Mouse (Mus musculus) adrenal gland, postnatal 10 days (tissue): ENCODE data around the gene Olfr104-ps. TPM values are rescaled to one million over a fixed set of nuclear protein-coding genes. Genes with fewer than 3 reads are reported as not detected.

Source experiments
- DNase-seq: peaks from one replicate; pipeline ENCODE4 v3.0.0; 2021; ENCODE audit warnings: mixed read lengths
- long read RNA-seq, 2 experiments: library from polyadenylated mRNA; stranded (forward); transcript quantifications; one replicate each; pipeline ENCODE4 v2.0.0; 2021
- total RNA-seq, 2 experiments: library from RNA; stranded (reverse); gene quantifications; 2 replicates each; pipeline ENCODE4 v1.2.3; 2021

Gene Olfr104-ps
- not detected for total RNA-seq
- long read RNA-seq, experiment 1: 0 reads
- long read RNA-seq, experiment 2: 0 reads

DNA sequence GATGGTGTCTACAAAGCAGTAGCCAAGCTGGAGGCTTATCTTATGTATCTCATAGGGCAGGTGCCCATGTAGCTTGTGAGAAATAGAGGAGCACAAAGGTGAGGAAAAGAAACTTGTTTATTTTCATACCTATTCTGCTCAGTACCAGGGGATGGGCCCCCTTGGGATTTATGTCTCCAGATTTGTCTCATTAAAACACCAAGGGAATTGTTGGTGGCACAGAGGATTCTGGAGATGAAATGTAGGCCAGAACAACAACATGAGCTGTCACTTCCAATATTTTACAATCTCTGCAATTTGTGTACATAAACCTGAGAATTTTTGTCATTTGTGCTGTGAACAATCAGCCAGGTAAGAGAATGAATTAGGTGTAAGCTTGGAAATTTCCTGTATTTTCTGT is at the start of gene Olfr104-ps:
Olfr104-ps (plus strand) TSS at position 301 of the 400 bp plus-strand sequence.
- DNase-seq: no peak

DNA sequence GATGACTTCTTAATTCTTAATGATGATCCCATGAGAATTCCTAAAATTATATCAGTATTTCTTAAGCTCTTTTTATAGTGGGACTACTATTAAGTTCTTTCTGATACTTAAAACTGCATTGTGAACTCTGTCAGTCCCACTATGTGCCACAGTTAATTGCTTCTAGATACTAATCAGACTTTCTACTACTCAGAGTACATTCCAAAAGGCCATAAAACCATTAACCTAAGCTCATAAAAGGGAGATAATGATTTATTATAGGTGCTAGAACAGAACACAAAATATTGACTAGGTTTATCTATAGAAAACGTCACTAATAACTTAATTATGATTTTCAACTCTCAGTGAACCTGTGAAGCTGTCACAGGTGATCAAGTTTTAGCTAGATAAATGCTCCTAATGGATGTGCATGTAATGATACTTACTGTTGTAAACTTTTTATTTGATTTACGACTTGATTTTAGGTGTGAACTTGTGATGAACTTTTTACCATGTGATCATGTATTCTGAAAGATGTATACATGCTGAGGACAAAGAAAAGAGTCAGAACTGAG is 49.2 kb upstream of the Olfr104-ps start:
- DNase-seq: no peak

DNA sequence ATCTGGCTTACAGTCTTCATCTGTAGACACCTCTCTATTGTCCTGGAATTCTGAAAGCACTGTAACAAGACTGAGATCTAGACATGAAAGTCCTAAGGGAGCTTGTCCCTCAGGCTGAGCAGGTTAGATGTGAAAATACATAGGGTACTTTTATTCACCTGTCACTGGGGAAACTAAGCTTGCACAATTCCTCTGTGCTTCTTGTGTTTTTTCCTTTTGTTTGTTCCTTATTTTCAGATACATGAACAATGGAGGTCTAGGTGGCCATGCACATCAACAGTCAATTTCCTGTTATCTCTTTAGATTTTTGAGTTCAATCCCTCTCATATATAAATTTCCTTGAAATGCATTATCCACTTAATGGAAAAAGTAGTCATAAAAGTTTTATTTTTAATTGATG is 42.4 kb upstream of the Olfr104-ps start, which contains the start of gene Olfr102:
Olfr102 (minus strand) TSS at position 101 of the 400 bp plus-strand sequence.
- no peak for DNase-seq

DNA sequence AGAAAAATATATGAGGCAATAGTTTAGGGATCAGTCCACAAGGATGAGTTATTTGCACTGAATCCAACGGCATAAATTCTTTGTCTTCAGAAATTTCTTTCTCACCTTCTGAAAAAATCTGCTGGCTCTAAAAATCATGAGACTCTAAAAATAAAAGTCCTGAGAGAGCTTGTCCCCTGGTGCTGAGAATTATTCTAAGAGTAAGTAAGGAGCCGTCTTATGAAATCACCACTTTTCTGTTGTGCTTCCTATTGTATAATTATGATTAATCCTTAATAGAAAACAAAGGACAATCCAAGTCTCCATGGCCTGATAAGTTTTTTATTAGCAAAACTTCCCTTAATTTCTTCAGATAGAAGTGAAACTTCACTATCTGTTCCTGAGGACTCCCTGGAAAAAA is 19.8 kb upstream of the Olfr104-ps start, which contains the start of gene Olfr103:
Olfr103 (minus strand) TSS at position 101 of the 400 bp plus-strand sequence.
- no peak for DNase-seq

DNA sequence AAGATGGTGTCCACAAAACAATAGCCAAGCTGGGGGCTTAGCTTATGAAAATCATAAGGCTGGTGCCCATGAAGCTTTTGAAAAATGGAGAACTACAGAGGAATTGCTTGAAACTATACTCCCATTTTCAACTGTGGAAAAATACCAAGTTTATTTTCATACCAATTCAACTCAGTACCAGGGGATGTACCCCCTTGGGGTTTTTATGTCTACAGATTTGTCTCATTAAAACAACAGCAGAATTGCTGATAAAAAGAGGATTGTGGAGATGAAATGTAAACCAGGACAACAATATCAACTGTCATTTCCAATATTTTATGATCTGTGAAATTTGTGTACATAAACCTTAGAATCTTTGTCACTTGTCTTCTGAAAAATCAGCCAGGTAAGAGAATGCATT is 19.4 kb downstream of the Olfr104-ps start, which contains the start of gene Olfr105-ps:
Olfr105-ps (plus strand) TSS at position 301 of the 400 bp plus-strand sequence.
- no peak for DNase-seq

DNA sequence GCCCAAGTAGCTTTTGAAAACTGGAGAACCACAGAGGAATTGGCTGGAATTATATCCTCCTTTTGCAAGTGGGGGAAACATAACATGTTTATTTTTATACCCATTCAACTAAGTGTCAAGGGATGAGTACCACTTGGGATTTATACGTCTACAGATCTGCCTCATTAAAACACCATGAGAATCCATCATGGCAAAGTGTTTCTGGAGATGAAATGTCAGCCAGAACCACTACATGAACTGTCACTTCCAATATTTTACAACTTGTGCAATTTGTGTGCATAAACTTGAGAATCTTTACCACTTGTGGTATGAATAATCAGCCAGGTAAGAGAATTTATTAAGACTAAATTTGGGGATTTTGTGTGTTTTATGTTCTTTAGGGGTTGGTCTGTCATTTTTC is 30.7 kb downstream of the Olfr104-ps start, which contains the start of gene Olfr106-ps:
Olfr106-ps (plus strand) TSS at position 301 of the 400 bp plus-strand sequence.
- no peak for DNase-seq

DNA sequence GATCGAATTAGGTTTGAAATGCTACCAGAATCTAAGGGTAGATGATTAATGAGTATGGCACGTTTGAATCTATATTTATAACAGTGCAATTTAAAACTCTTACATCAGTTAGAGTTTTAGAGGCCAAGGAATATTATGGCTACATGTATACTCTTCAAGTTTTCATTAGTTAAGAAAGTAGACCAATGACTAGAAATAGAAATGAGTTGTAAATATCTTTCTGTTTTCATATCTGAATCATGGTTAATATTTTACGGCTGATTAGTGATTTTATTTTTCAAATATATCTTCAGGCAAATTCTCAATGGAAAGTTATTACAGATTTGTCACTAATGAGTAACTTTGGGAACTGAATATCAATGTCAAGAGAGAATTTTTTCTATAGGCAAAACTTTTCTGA is 39.5 kb downstream of the Olfr104-ps start, which contains the start of gene Olfr107:
Olfr107 (plus strand) TSS at position 301 of the 400 bp plus-strand sequence.
- no peak for DNase-seq

DNA sequence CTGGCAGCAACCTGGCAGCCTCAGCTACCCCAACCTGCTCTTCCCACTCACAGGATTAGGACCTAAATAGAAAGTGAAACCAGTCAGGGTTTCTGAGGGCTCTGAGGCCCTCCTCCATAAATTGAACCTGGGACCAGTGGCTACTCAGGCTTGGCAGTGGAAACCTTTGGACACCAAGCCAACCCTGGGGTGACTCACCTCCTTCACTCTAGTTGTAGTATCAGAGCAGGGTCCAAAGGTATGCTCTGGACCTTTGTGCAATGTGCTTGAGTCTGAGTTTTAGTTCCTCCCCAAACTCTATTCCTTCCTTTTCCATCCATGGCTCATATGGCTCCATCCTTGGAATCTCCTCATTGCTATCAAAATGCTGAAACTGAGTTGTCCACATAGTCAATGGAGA is 54.0 kb downstream of the Olfr104-ps start:
- no peak for DNase-seq

Other genes with a start within 250 kb of the Olfr104-ps start
- not detected for gene Olfr92, start 239.5 kb upstream of the Olfr104-ps start, total RNA-seq
- not detected for gene Olfr93, start 198.1 kb upstream of the Olfr104-ps start, total RNA-seq
- under 1 TPM; 0.78 to 0.88 TPM for gene Ubd, start 165.7 kb upstream of the Olfr104-ps start, total RNA-seq
- gene Olfr94, start 158.6 kb upstream of the Olfr104-ps start, total RNA-seq: not detected
- not detected for gene Olfr95, start 146.5 kb upstream of the Olfr104-ps start, total RNA-seq
- gene Olfr96, start 139.4 kb upstream of the Olfr104-ps start, total RNA-seq: not detected
- gene Olfr97, start 122.3 kb upstream of the Olfr104-ps start, total RNA-seq: not detected
- not detected for gene Olfr98, start 95.8 kb upstream of the Olfr104-ps start, total RNA-seq
- gene H2-M3, start 89.4 kb upstream of the Olfr104-ps start, total RNA-seq: 1 to 10 TPM; 4.6 to 5.0 TPM
- not detected for gene Olfr99, start 76.1 kb upstream of the Olfr104-ps start, total RNA-seq
- not detected for gene Olfr101, start 55.3 kb upstream of the Olfr104-ps start, total RNA-seq
- not detected for gene Olfr102, start 42.5 kb upstream of the Olfr104-ps start, total RNA-seq
- not detected for gene Olfr103, start 19.9 kb upstream of the Olfr104-ps start, total RNA-seq
- gene Olfr105-ps, start 19.5 kb downstream of the Olfr104-ps start, total RNA-seq: not detected
- not detected for gene Olfr106-ps, start 30.8 kb downstream of the Olfr104-ps start, total RNA-seq
- not detected for gene Olfr107, start 39.6 kb downstream of the Olfr104-ps start, total RNA-seq
- not detected for gene Olfr108, start 85.9 kb downstream of the Olfr104-ps start, total RNA-seq
- gene Olfr109, start 99.3 kb downstream of the Olfr104-ps start, total RNA-seq: not detected
- under 1 TPM; 0.36 to 0.60 TPM for gene H2-M2, start 124.0 kb downstream of the Olfr104-ps start, total RNA-seq
- not detected for gene Olfr110, start 132.9 kb downstream of the Olfr104-ps start, total RNA-seq
- gene Olfr111, start 148.4 kb downstream of the Olfr104-ps start, total RNA-seq: not detected
- gene Olfr112, start 209.9 kb downstream of the Olfr104-ps start, total RNA-seq: not detected
- not detected for gene Olfr113, start 218.1 kb downstream of the Olfr104-ps start, total RNA-seq
- gene Olfr114, start 233.2 kb downstream of the Olfr104-ps start, total RNA-seq: not detected